Mouse (Mus musculus): ENCODE results near the gene Taf8. TPM values are rescaled to one million over a fixed set of nuclear protein-coding genes. Genes with fewer than 3 reads are reported as not detected.
A peak's percentile ranks its signal among the peaks of the same experiment; 100 is the strongest.

The Taf8 gene
- polyA plus RNA-seq, 1 experiment from 2014 or later = 8.1 TPM

- DNase-seq (no peak), ATAC-seq (no peak)
- Histone ChIP-seq H3K9ac (replicated peaks) (peak overlapping the region; percentile 9; the same call in 1 of the 2 replicates), H3K27me3 (ENCODE audit: insufficient read depth, low read length) (no peaks in the 10 kb centered on the region), H3K9me3 (ENCODE audit: low read length) (no peaks in the 10 kb centered on the region), H3K36me3 (replicated peaks; ENCODE audit: insufficient read depth, low read length) (peaks cover 3% of the 10 kb centered on the region), H3K27ac (ENCODE audit: low read depth) (no peak overlapping the region), H3K4me1 (ENCODE audit: insufficient read depth) (peaks cover 2% of the 10 kb centered on the region), H3K4me2 (ENCODE audit: low read depth, low read length) (peak overlapping the region; percentile 58), H3K4me3 (ENCODE audit: low read depth, low read length) (no peak overlapping the region)
- TF ChIP-seq EP300 (IDR thresholded peaks at IDR 0.05; ENCODE audit: low read depth) = no peak
- no peak for TF ChIP-seq CTCF (IDR thresholded peaks at IDR 0.05; ENCODE audit: low read depth)
- 35% methylated on average over 13 of the region's 14 CpGs for WGBS (ENCODE audit: insufficient replicate concordance)
Observed at GRCm38 (mm10) chr17:47468063-47468462, 34.0 kb downstream of the Taf8 start.

- DNase-seq (no peak), ATAC-seq (no peak)
- no peaks in the 10 kb centered on the region for H3K27me3 ChIP-seq (ENCODE audit: insufficient read depth, low read length)
- no peak overlapping the region for H3K4me2 ChIP-seq (ENCODE audit: low read depth, low read length)
- H3K4me1 ChIP-seq (ENCODE audit: insufficient read depth) = peaks cover 5% of the 10 kb centered on the region
- H3K36me3 ChIP-seq (replicated peaks; ENCODE audit: insufficient read depth, low read length) = peaks cover 3% of the 10 kb centered on the region
- TF ChIP-seq CTCF (IDR thresholded peaks at IDR 0.05; ENCODE audit: low read depth) (no peak), EP300 (IDR thresholded peaks at IDR 0.05; ENCODE audit: low read depth) (no peak)
- H3K9ac ChIP-seq (replicated peaks) = no peak overlapping the region
- WGBS (ENCODE audit: insufficient replicate concordance) = 72% methylated on average over 11 of the region's 11 CpGs
- H3K4me3 ChIP-seq (ENCODE audit: low read depth, low read length) = no peak overlapping the region
- no peak overlapping the region for H3K27ac ChIP-seq (ENCODE audit: low read depth)
- H3K9me3 ChIP-seq (ENCODE audit: low read length) = no peaks in the 10 kb centered on the region
Observed at GRCm38 (mm10) chr17:47467659-47468058, 34.4 kb downstream of the Taf8 start.

- Histone ChIP-seq H3K27me3 (ENCODE audit: insufficient read depth, low read length) (no peaks in the 10 kb centered on the region), H3K27ac (ENCODE audit: low read depth) (no peak overlapping the region), H3K4me2 (ENCODE audit: low read depth, low read length) (no peak overlapping the region), H3K9ac (replicated peaks) (no peak overlapping the region), H3K4me3 (ENCODE audit: low read depth, low read length) (no peak overlapping the region), H3K4me1 (ENCODE audit: insufficient read depth) (peaks cover 19% of the 10 kb centered on the region), H3K9me3 (ENCODE audit: low read length) (no peaks in the 10 kb centered on the region), H3K36me3 (replicated peaks; ENCODE audit: insufficient read depth, low read length) (peaks cover 3% of the 10 kb centered on the region)
- WGBS (ENCODE audit: insufficient replicate concordance) = 64% methylated on average over 9 of the region's 9 CpGs
- TF ChIP-seq CTCF (IDR thresholded peaks at IDR 0.05; ENCODE audit: low read depth) = no peak
- no peak for TF ChIP-seq EP300 (IDR thresholded peaks at IDR 0.05; ENCODE audit: low read depth)
- ATAC-seq = no peak
- no peak for DNase-seq
Observed at GRCm38 (mm10) chr17:47466284-47466683, 35.8 kb downstream of the Taf8 start.

- ATAC-seq = no peak
- WGBS (ENCODE audit: insufficient replicate concordance) = 72% methylated on average over 11 of the region's 11 CpGs
- no peak overlapping the region for H3K4me3 ChIP-seq (ENCODE audit: low read depth, low read length)
- H3K27ac ChIP-seq (ENCODE audit: low read depth) = peak overlapping the region; percentile 86
- no peak for TF ChIP-seq CTCF (IDR thresholded peaks at IDR 0.05; ENCODE audit: low read depth)
- TF ChIP-seq EP300 (IDR thresholded peaks at IDR 0.05; ENCODE audit: low read depth) = no peak
- no peak overlapping the region for H3K9ac ChIP-seq (replicated peaks)
- H3K4me1 ChIP-seq (ENCODE audit: insufficient read depth) = peaks cover 20% of the 10 kb centered on the region
- H3K27me3 ChIP-seq (ENCODE audit: insufficient read depth, low read length) = no peaks in the 10 kb centered on the region
- DNase-seq = no peak
- H3K9me3 ChIP-seq (ENCODE audit: low read length) = no peaks in the 10 kb centered on the region
- H3K4me2 ChIP-seq (ENCODE audit: low read depth, low read length) = no peak overlapping the region
- H3K36me3 ChIP-seq (replicated peaks; ENCODE audit: insufficient read depth, low read length) = peaks cover 3% of the 10 kb centered on the region
Observed at GRCm38 (mm10) chr17:47465016-47465415, 37.1 kb downstream of the Taf8 start.

- H3K4me2 ChIP-seq (ENCODE audit: low read depth, low read length) = peak overlapping the region; percentile 47
- 52% methylated on average over 12 of the region's 12 CpGs for WGBS (ENCODE audit: insufficient replicate concordance)
- H3K27me3 ChIP-seq (ENCODE audit: insufficient read depth, low read length) = no peaks in the 10 kb centered on the region
Observed at GRCm38 (mm10) chr17:47464248-47464965, 37.7 kb downstream of the Taf8 start.

GRCm38 (mm10) chr17:47462728-47463388 is 39.2 kb downstream of the Taf8 start:
- peak overlapping the region; percentile 86 for H3K27ac ChIP-seq (ENCODE audit: low read depth)
- H3K4me3 ChIP-seq (ENCODE audit: low read depth, low read length) = no peak overlapping the region
- WGBS (ENCODE audit: insufficient replicate concordance) = 53% methylated on average over 9 of the region's 9 CpGs
- DNase-seq (no peak), ATAC-seq (peak; percentile 21; the same call in 1 of the 2 replicates)
- peaks cover 3% of the 10 kb centered on the region; the same call in 1 of the 2 replicates for H3K36me3 ChIP-seq (replicated peaks; ENCODE audit: insufficient read depth, low read length)
- no peak overlapping the region for H3K4me2 ChIP-seq (ENCODE audit: low read depth, low read length)
- TF ChIP-seq EP300 (IDR thresholded peaks at IDR 0.05; ENCODE audit: low read depth) = no peak
- no peak for TF ChIP-seq CTCF (IDR thresholded peaks at IDR 0.05; ENCODE audit: low read depth)
- H3K4me1 ChIP-seq (ENCODE audit: insufficient read depth) = peaks cover 24% of the 10 kb centered on the region
- peak overlapping the region; percentile 26; the same call in 1 of the 2 replicates for H3K9ac ChIP-seq (replicated peaks)
- H3K9me3 ChIP-seq (ENCODE audit: low read length) = no peaks in the 10 kb centered on the region
- H3K27me3 ChIP-seq (ENCODE audit: insufficient read depth, low read length) = no peaks in the 10 kb centered on the region

More at GRCm38 (mm10) chr17:47464248-47464965, 37.7 kb downstream of the Taf8 start:
- TF ChIP-seq EP300 (IDR thresholded peaks at IDR 0.05; ENCODE audit: low read depth) (0 out of 2 replicates have a peak, but pooled peaks have one; percentile 17), CTCF (IDR thresholded peaks at IDR 0.05; ENCODE audit: low read depth) (no peak)
- Histone ChIP-seq H3K9me3 (ENCODE audit: low read length) (no peaks in the 10 kb centered on the region), H3K4me3 (ENCODE audit: low read depth, low read length) (no peak overlapping the region), H3K27ac (ENCODE audit: low read depth) (peak overlapping the region; percentile 86), H3K9ac (replicated peaks) (no peak overlapping the region), H3K36me3 (replicated peaks; ENCODE audit: insufficient read depth, low read length) (peaks cover 3% of the 10 kb centered on the region), H3K4me1 (ENCODE audit: insufficient read depth) (peaks cover 24% of the 10 kb centered on the region)
- DNase-seq (no peak), ATAC-seq (peak; percentile 89)

Data from liver, postnatal 0 days (tissue).